Mouse (Mus musculus) left cerebral cortex, adult 2 months (tissue): ENCODE measurements at regions not wholly inside any gene's neighbourhood (a gene's known extent, or its start where the extent isn't known, plus 50 kb on each side); places are given as distances from the start of the nearest gene placed in this dataset.

ENCODE experiments used
- DNase-seq, 2 experiments: peaks; one replicate each; pipeline ENCODE4 v3.0.0; 2021 to 2022; ENCODE audit warnings: low spot score in 2 of 2, mixed read lengths in 1 of 2; ENCODE audit errors: extremely low spot score in 1 of 2
- H3K27ac ChIP-seq: fragments of 200-600 bp; 2 replicates; pipeline ENCODE4 v1.8.1; 2022
- H3K4me3 ChIP-seq: fragments of 200-600 bp; 2 replicates; pipeline ENCODE4 v1.8.1; 2022
- CTCF ChIP-seq: fragments of 200-600 bp; IDR thresholded peaks from 2 replicates; pipeline ENCODE4 v1.8.1; 2022; ENCODE audit warnings: antibody characterized with exemption, mild to moderate bottlenecking, moderate library complexity
- intact Hi-C: fragments of 180-260 bp; cut with DNase I; formaldehyde crosslinking; loops from one replicate; pipeline ENCODE4 v1.15.1; 2025

GRCm38 (mm10) chr10:24397125-24397524 lies 173.8 kb downstream of the Moxd1 start:
- TF ChIP-seq CTCF = no peak
- Histone ChIP-seq H3K4me3 (no peak overlapping the region), H3K27ac (no peak overlapping the region)
- no peak for DNase-seq
- intact Hi-C loops = no loop called here

- intact Hi-C loops = no loop called here
Observed at GRCm38 (mm10) chr10:24404851-24405250, 181.5 kb downstream of the Moxd1 start.

DNA sequence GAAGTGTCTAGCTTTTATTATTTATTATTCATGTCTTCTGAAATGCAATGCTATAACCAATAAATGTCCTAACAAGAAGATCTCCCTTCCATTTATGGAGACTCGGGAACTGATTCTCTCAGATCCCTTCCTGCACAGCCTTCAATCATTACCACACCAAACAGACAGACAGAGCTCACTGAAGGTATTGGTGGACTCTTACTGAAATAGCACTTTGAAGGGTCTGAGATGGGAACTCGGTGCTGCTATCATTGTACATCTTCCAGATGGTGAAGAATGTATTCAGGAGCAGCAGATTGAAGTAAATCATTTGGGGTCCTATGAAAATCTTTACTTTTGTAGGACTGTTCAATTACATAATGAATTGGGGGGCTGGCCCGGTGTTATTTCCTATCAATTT lies 183.6 kb downstream of the Moxd1 start:
- Histone ChIP-seq H3K4me3 (no peak overlapping the region), H3K27ac (no peak overlapping the region)
- intact Hi-C loops = loop anchor here (2.0 kb wide), 1 partner anchor 184 kb away; no protein-coding TSS in a partner anchor
- no peak for DNase-seq
- no peak for TF ChIP-seq CTCF

More at GRCm38 (mm10) chr10:24404851-24405250, 181.5 kb downstream of the Moxd1 start:
- no peak for DNase-seq
- no peak overlapping the region for H3K27ac ChIP-seq
- no peak overlapping the region for H3K4me3 ChIP-seq
- no peak for TF ChIP-seq CTCF

DNA sequence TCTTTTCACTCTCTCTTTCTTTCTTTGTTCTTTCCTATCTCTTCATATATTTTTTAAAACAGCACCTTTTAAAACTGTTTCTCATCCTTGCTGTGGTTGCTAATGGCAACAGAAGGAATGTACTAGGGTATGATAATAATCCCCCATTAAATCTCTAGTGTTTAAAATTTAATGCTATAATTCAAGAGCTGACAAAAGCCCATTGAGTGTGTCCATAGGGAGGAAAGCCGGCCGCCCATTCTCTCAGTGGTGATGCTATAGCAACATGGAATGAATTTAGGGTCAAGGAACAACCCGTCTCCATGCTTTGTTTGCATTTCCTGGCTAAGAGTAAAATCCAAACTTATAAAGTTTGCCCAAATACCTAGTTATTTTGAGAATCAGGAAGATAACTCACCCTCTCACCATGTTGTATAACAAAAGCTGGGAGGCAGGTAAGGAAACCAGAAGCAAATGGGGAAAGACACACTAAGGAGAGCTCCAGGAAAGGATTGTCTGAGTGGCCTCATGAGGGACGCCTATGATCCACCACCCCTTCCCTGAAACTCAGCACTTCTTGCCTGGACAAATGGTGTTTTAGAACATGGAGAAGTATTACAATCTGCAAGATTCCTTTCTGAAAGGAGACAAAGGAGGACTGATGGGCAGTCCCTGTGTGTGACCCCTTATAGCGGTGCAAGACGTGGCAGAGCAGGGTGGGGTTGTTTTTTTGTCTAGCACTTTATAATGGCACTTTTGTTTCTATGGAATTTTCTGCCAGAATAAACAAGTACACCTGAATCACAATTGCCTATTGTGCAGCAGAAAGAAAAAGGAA lies 184.3 kb downstream of the Moxd1 start:
- intact Hi-C loops = loop anchor here (2.0 kb wide), 2 partner anchors 183 to 215 kb away; no protein-coding TSS in a partner anchor
- H3K4me3 ChIP-seq = no peak overlapping the region
- no peak overlapping the region for H3K27ac ChIP-seq
- no peak for TF ChIP-seq CTCF
- DNase-seq = no peak

- H3K4me3 ChIP-seq = no peak overlapping the region
- DNase-seq = no peak
- no peak overlapping the region for H3K27ac ChIP-seq
- peak; percentile 46 for TF ChIP-seq CTCF
- intact Hi-C loops = loop anchor here (2.0 kb wide), 1 partner anchor 213 kb away; no protein-coding TSS in a partner anchor
Observed at GRCm38 (mm10) chr10:24409976-24410375, 185.3 kb upstream of the Ccn2 start.

DNA sequence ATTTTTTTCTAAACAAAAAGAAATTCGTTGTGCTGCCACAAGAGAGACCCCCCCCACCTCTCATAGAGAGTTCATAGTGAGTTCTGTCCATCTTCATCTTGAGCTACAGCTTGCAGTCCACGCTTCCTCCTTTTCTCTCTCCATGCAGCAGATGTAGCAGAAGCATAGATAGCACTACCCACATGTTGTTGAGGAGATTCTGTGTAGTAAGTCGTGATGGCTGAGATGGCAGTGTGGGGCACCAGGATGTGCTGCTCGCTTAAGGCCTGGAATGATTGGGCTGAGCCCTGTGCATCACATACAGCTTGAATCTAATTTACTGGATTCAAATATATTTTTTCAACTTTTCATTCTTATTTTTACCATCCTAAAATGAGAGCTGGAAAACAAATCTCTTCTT lies 184.4 kb upstream of the Ccn2 start:
- intact Hi-C loops = no loop called here
- H3K4me3 ChIP-seq = no peak overlapping the region
- H3K27ac ChIP-seq = no peak overlapping the region
- DNase-seq = no peak
- TF ChIP-seq CTCF = no peak

GRCm38 (mm10) chr10:24422498-24423160 lies 172.6 kb upstream of the Ccn2 start:
- intact Hi-C loops = no loop called here
- no peak for DNase-seq
- Histone ChIP-seq H3K27ac (no peak overlapping the region), H3K4me3 (no peak overlapping the region)
- no peak for TF ChIP-seq CTCF

GRCm38 (mm10) chr10:24433737-24434367 lies 161.4 kb upstream of the Ccn2 start:
- intact Hi-C loops = no loop called here
- no peak overlapping the region for H3K4me3 ChIP-seq
- H3K27ac ChIP-seq = no peak overlapping the region
- DNase-seq = no peak
- no peak for TF ChIP-seq CTCF

DNA sequence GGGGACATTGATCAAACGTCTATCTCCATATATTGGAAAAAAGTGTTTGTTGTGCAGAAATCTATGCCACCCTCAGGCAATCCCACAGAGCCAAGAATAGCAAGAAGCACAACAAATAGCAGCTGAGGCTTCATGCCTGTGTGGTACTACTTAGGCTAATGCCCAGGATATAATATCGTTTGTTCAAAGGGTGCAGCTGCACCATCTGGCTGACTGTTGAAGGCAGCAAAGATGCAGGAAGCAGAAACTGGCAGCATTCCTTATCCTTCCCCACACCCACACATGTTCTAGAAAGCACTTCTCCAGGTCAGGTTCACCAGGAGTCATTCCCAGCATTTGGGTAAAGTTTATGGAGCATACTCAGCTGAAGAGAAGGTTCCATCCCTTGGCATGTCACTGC lies 158.1 kb upstream of the Ccn2 start:
- intact Hi-C loops = no loop called here
- TF ChIP-seq CTCF = no peak
- no peak overlapping the region for H3K4me3 ChIP-seq

DNA sequence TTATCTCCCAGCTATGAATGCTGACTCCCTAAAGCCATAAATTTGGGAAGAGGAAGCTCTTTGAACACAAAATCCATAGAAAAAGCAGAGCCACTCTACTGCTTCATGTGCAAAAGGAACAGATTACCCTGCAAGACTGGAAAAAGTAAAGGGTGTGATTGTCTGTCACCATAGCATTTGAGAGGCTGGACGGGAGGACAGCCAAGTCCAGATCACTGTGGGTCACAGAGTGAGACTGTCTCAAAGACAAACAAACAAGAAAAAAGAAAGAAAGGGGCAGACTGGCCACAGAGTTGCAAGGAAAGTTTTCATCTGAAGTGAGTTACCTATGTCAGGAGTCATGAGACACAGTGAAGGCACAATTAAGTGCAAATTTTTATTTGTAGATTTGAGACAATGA lies 150.7 kb upstream of the Ccn2 start:
- H3K4me3 ChIP-seq = no peak overlapping the region
- intact Hi-C loops = no loop called here
- no peak overlapping the region for H3K27ac ChIP-seq
- no peak for TF ChIP-seq CTCF
- DNase-seq = no peak

More for the DNA sequence above, 158.1 kb upstream of the Ccn2 start:
- H3K27ac ChIP-seq = no peak overlapping the region
- no peak for DNase-seq

DNA sequence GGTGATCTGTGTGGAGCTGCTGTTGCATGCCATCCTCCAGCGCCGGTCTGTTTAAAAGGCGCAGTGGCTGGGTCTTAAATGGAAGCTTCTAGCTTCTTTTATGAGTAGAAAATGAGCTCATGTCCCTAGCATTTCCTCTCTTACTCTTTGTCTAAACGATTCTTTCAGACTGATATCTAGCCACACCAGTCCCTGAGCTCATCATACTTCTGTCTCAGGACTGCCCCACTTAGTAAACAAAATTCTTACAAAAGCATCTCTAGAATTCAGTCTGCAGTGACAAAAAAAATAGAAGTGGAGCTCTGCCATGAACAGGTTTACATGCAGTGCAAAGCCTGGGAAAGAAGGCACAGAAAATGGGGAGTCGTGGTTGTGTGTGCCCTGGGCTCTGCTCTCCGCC lies 150.2 kb upstream of the Ccn2 start:
- Histone ChIP-seq H3K27ac (no peak overlapping the region), H3K4me3 (no peak overlapping the region)
- intact Hi-C loops = no loop called here
- DNase-seq = no peak
- no peak for TF ChIP-seq CTCF

GRCm38 (mm10) chr10:24446168-24446567 lies 149.1 kb upstream of the Ccn2 start:
- TF ChIP-seq CTCF = no peak
- Histone ChIP-seq H3K27ac (no peak overlapping the region), H3K4me3 (no peak overlapping the region)
- intact Hi-C loops = no loop called here
- DNase-seq = no peak
